Mouse (Mus musculus) liver, postnatal 0 days (tissue): Measurements from ENCODE around the gene Slc45a3. TPM values are rescaled to one million over a fixed set of nuclear protein-coding genes. Genes with fewer than 3 reads are reported as not detected.

Experiments used
- ATAC-seq: fragments of 200-750 bp; cut with Nextera tagmentation; 2 replicates; pipeline ENCODE4 v1.8.0; 2017; ENCODE audit warnings: mild to moderate bottlenecking, moderate library complexity
- DNase-seq: peaks from one replicate; pipeline ENCODE4 v3.0.0-alpha.2; 2016
- H3K27ac ChIP-seq: fragments of 300-500 bp; sonication (generic); 2 replicates; pipeline ENCODE4 v1.5.1; 2014; ENCODE audit warnings: antibody characterized with exemption, moderate library complexity, mild to moderate bottlenecking, low read depth
- H3K27me3 ChIP-seq: fragments of 300-500 bp; sonication (generic); 2 replicates; pipeline ENCODE4 v1.6.1; 2014; ENCODE audit warnings: low read length, control low read depth, mixed read lengths; ENCODE audit not compliant: insufficient read depth
- H3K36me3 ChIP-seq: fragments of 300-500 bp; sonication (generic); replicated peaks from 2 replicates; pipeline ENCODE4 v1.6.1; 2014; ENCODE audit warnings: mild to moderate bottlenecking, control low read depth, low read length, moderate library complexity, mixed read lengths; ENCODE audit not compliant: insufficient read depth
- H3K4me1 ChIP-seq: fragments of 300-500 bp; sonication (generic); 2 replicates; pipeline ENCODE4 v1.6.1; 2014; ENCODE audit warnings: antibody characterized with exemption, mild to moderate bottlenecking, control low read depth; ENCODE audit not compliant: insufficient read depth
- H3K4me2 ChIP-seq: fragments of 300-500 bp; sonication (generic); 2 replicates; pipeline ENCODE4 v1.6.1; 2014; ENCODE audit warnings: low read depth, mild to moderate bottlenecking, low read length, moderate library complexity, mixed read lengths
- H3K4me3 ChIP-seq: fragments of 300-500 bp; sonication (generic); 2 replicates; pipeline ENCODE4 v1.5.1; 2014; ENCODE audit warnings: low read depth, low read length
- H3K9ac ChIP-seq: fragments of 300-500 bp; sonication (generic); replicated peaks from 2 replicates; pipeline ENCODE4 v1.6.1; 2014; ENCODE audit warnings: mild to moderate bottlenecking, moderate library complexity
- H3K9me3 ChIP-seq: fragments of 300-500 bp; sonication (generic); 2 replicates; pipeline ENCODE4 v1.6.1; 2016; ENCODE audit warnings: mild to moderate bottlenecking, control low read depth, low read length, mixed read lengths
- CTCF ChIP-seq: sonication (generic); IDR thresholded peaks from 2 replicates; pipeline ENCODE4 v1.5.1; 2016; ENCODE audit warnings: antibody characterized with exemption, low read depth
- EP300 ChIP-seq: IDR thresholded peaks from 2 replicates; pipeline ENCODE4 v1.6.1; 2016; ENCODE audit warnings: antibody characterized with exemption, low read depth, mild to moderate bottlenecking
- WGBS: fragments of 180-500 bp; shearing (Covaris S2); extraction: QIAGEN DNeasy Blood & Tissue Kit; methylation state at CpG from one replicate; pipeline ENCODE4 v1.1.7; 2014; ENCODE audit not compliant: insufficient replicate concordance; 5-methylcytosine and 5-hydroxymethylcytosine counted together
- polyA plus RNA-seq: library from polyadenylated mRNA; unstranded; fragments of >200 nt; fragmentation: Nextera tagmentation; extraction: Ambion mirVana; gene quantifications from 2 replicates; pipeline ENCODE4 v1.2.1, GENCODE M21; 2015

Gene Slc45a3
- 4.3 and 6.0 TPM in 2 replicates for polyA plus RNA-seq

- peak within 1 kb of the TSS; percentile 97 for H3K4me2 ChIP-seq
- peak within 1 kb of the TSS; percentile 72 for H3K4me3 ChIP-seq
- H3K27ac ChIP-seq = peak within 1 kb of the TSS; percentile 67
- peaks cover 16% of the 10 kb centered on the region for H3K4me1 ChIP-seq
- peak within 1 kb of the TSS; percentile 67 for H3K9ac ChIP-seq
- no peaks in the 10 kb centered on the region for H3K9me3 ChIP-seq
- ATAC-seq (peak; percentile 56), DNase-seq (peak; percentile 65)
- under 1% methylated on average over 25 of the region's 35 CpGs for WGBS
- no peak for TF ChIP-seq CTCF
- TF ChIP-seq EP300 = no peak
- H3K27me3 ChIP-seq = peaks cover 17% of the 10 kb centered on the region
- no peaks in the 10 kb centered on the region for H3K36me3 ChIP-seq
Observed at GRCm38 (mm10) chr1:131962606-131963084, at the start of gene Slc45a3. Gene Slc45a3 (plus strand): TSS chr1:131962967.

GRCm38 (mm10) chr1:131917634-131918033 is 45.1 kb upstream of the Slc45a3 start:
- H3K4me2 ChIP-seq = peak overlapping the region; percentile 32
- ATAC-seq (peak; percentile 70), DNase-seq (no peak)
- 59% methylated on average over 6 of the region's 6 CpGs for WGBS
- no peaks in the 10 kb centered on the region for H3K9me3 ChIP-seq
- H3K4me1 ChIP-seq = peaks cover 9% of the 10 kb centered on the region
- H3K9ac ChIP-seq = peak overlapping the region; percentile 16; the same call in 1 of the 2 replicates
- TF ChIP-seq EP300 = peak; percentile 83
- no peak for TF ChIP-seq CTCF
- peak overlapping the region; percentile 60; the same call in 1 of the 2 replicates for H3K27ac ChIP-seq
- peaks cover 49% of the 10 kb centered on the region for H3K36me3 ChIP-seq
- H3K4me3 ChIP-seq = no peak overlapping the region
- H3K27me3 ChIP-seq = no peaks in the 10 kb centered on the region

GRCm38 (mm10) chr1:131919052-131919451 is 43.7 kb upstream of the Slc45a3 start:
- ATAC-seq = no peak; the same call in 1 of the 2 replicates
- no peak overlapping the region for H3K27ac ChIP-seq
- H3K4me3 ChIP-seq = no peak overlapping the region
- H3K27me3 ChIP-seq = no peaks in the 10 kb centered on the region
- H3K9me3 ChIP-seq = no peaks in the 10 kb centered on the region
- no peak for DNase-seq
- no peak overlapping the region for H3K9ac ChIP-seq
- H3K4me1 ChIP-seq = peaks cover 6% of the 10 kb centered on the region
- no peak overlapping the region for H3K4me2 ChIP-seq
- peaks cover 55% of the 10 kb centered on the region for H3K36me3 ChIP-seq
- WGBS = 95% methylated on average over 2 of the region's 2 CpGs
- TF ChIP-seq CTCF (no peak), EP300 (no peak)

- Histone ChIP-seq H3K9ac (no peak overlapping the region), H3K27ac (no peak overlapping the region), H3K4me3 (no peak overlapping the region), H3K9me3 (no peaks in the 10 kb centered on the region), H3K36me3 (peaks cover 74% of the 10 kb centered on the region), H3K27me3 (no peaks in the 10 kb centered on the region), H3K4me1 (peaks cover 5% of the 10 kb centered on the region; the same call in 1 of the 2 replicates), H3K4me2 (no peak overlapping the region)
- ATAC-seq (no peak), DNase-seq (no peak)
- TF ChIP-seq EP300 = no peak
- TF ChIP-seq CTCF = no peak
- WGBS = 84% methylated on average over 3 of the region's 3 CpGs
Observed at GRCm38 (mm10) chr1:131922100-131922499, 40.7 kb upstream of the Slc45a3 start.

GRCm38 (mm10) chr1:131933471-131933870 is 29.3 kb upstream of the Slc45a3 start:
- Histone ChIP-seq H3K4me3 (no peak overlapping the region), H3K27ac (no peak overlapping the region), H3K4me2 (no peak overlapping the region), H3K27me3 (no peaks in the 10 kb centered on the region), H3K9ac (no peak overlapping the region), H3K9me3 (no peaks in the 10 kb centered on the region), H3K4me1 (no peaks in the 10 kb centered on the region), H3K36me3 (peaks cover 42% of the 10 kb centered on the region)
- WGBS = 76% methylated on average over 2 of the region's 2 CpGs
- ATAC-seq = no peak
- no peak for TF ChIP-seq EP300
- no peak for TF ChIP-seq CTCF
- no peak for DNase-seq

GRCm38 (mm10) chr1:131937659-131938305 is 25.0 kb upstream of the Slc45a3 start:
- TF ChIP-seq EP300 = no peak
- TF ChIP-seq CTCF = peak; percentile 93
- Histone ChIP-seq H3K4me2 (no peak overlapping the region), H3K4me1 (peaks cover 3% of the 10 kb centered on the region; the same call in 1 of the 2 replicates), H3K9ac (no peak overlapping the region), H3K36me3 (peaks cover 13% of the 10 kb centered on the region), H3K9me3 (no peaks in the 10 kb centered on the region), H3K27ac (no peak overlapping the region), H3K4me3 (no peak overlapping the region), H3K27me3 (no peaks in the 10 kb centered on the region)
- ATAC-seq (peak; percentile 43; the same call in 1 of the 2 replicates), DNase-seq (peak; percentile 79)
- WGBS = 49% methylated on average over 6 of the region's 6 CpGs
